Mouse (Mus musculus): Measurements from ENCODE around the gene Pxylp1. TPM values are rescaled to one million over a fixed set of nuclear protein-coding genes. Genes with fewer than 3 reads are reported as not detected.

The Pxylp1 gene
- polyA plus RNA-seq, 1 experiment: not detected

DNA sequence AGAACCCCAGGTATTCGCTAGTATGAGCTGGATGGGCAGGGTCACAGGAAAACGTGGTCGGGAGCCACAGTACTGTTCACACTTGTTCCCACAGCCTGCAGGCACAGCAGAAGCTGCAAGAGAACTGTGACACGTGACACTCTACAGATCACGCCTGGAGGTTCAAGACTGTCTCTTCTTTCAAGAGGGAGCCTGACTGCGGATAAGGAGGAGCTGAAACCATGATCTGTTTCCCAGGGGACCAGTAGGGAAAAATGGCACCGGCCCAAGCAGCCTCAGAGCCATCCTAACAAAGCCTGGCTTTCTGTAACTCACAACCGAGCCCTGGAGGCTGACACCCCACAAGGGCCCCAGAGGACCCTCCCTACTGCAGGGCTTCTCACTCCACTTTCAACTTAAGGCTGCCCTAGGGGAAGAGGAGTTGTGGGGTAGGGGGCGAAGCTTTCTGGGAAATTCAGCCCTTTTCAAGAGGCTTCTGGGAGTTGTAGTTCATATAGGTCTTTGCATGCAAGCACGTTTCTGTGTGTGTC, 97.0 kb downstream of the Pxylp1 start:
- Histone ChIP-seq H3K4me1 (ENCODE audit: control insufficient read depth, insufficient read depth, low read length) (peaks cover 7% of the 10 kb centered on the region; the same call in 1 of the 2 replicates), H3K4me3 (ENCODE audit: insufficient read depth, low read depth, low read length) (peak overlapping the region; percentile 41), H3K27ac (ENCODE audit: insufficient read depth, low read depth, low read length) (peak overlapping the region; percentile 53; the same call in 1 of the 2 replicates)
- TF ChIP-seq POLR2A (IDR thresholded peaks at IDR 0.05; ENCODE audit: insufficient read depth, low read depth, low read length) (no peak), CTCF (IDR thresholded peaks at IDR 0.05; ENCODE audit: insufficient read depth, low read depth, low read length) (no peak)
- 8% methylated on average over 10 of the region's 10 CpGs for WGBS

- no peak overlapping the region for H3K4me3 ChIP-seq (ENCODE audit: insufficient read depth, low read depth, low read length)
- no peak overlapping the region for H3K27ac ChIP-seq (ENCODE audit: insufficient read depth, low read depth, low read length)
- H3K4me1 ChIP-seq (ENCODE audit: control insufficient read depth, insufficient read depth, low read length): peaks cover 6% of the 10 kb centered on the region; the same call in 1 of the 2 replicates
- 95% methylated on average over 2 of the region's 2 CpGs for WGBS
- TF ChIP-seq CTCF (IDR thresholded peaks at IDR 0.05; ENCODE audit: insufficient read depth, low read depth, low read length) (no peak), POLR2A (IDR thresholded peaks at IDR 0.05; ENCODE audit: insufficient read depth, low read depth, low read length) (no peak)
These were observed 97.9 kb downstream of the Pxylp1 start for GRCm38 (mm10) chr9:96794601-96795000.

DNA sequence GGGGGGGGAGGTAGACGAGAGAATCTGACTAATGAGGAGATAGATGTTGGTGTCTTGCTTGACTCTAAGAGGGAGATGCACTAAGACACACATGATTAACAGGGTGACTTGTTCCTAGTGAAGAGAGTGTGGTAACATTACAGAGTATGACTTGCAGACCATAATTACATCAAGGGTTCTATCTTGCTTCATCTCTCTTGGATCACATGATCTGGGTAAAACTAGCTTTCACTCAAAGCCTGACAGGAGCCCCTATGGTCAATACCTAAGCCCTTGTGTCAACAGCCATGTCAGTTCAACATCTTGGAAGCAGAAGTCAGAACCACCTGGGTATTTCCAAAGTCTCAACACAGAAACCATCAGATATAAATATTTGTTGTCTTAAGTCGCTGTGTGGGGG, 99.9 kb downstream of the Pxylp1 start:
- H3K4me3 ChIP-seq (ENCODE audit: insufficient read depth, low read depth, low read length): no peak overlapping the region
- TF ChIP-seq POLR2A (IDR thresholded peaks at IDR 0.05; ENCODE audit: insufficient read depth, low read depth, low read length): no peak
- no peak for TF ChIP-seq CTCF (IDR thresholded peaks at IDR 0.05; ENCODE audit: insufficient read depth, low read depth, low read length)
- no peak overlapping the region for H3K27ac ChIP-seq (ENCODE audit: insufficient read depth, low read depth, low read length)
- WGBS: 83% methylated on average over 2 of the region's 2 CpGs
- H3K4me1 ChIP-seq (ENCODE audit: control insufficient read depth, insufficient read depth, low read length): peaks cover 5% of the 10 kb centered on the region; the same call in 1 of the 2 replicates

GRCm38 (mm10) chr9:96790389-96791007, 102.0 kb downstream of the Pxylp1 start:
- 65% methylated on average over 4 of the region's 4 CpGs for WGBS
- TF ChIP-seq POLR2A (IDR thresholded peaks at IDR 0.05; ENCODE audit: insufficient read depth, low read depth, low read length) (no peak), CTCF (IDR thresholded peaks at IDR 0.05; ENCODE audit: insufficient read depth, low read depth, low read length) (no peak)
- no peak overlapping the region for H3K27ac ChIP-seq (ENCODE audit: insufficient read depth, low read depth, low read length)
- H3K4me3 ChIP-seq (ENCODE audit: insufficient read depth, low read depth, low read length): no peak overlapping the region
- peaks cover 3% of the 10 kb centered on the region; the same call in 1 of the 2 replicates for H3K4me1 ChIP-seq (ENCODE audit: control insufficient read depth, insufficient read depth, low read length)

DNA sequence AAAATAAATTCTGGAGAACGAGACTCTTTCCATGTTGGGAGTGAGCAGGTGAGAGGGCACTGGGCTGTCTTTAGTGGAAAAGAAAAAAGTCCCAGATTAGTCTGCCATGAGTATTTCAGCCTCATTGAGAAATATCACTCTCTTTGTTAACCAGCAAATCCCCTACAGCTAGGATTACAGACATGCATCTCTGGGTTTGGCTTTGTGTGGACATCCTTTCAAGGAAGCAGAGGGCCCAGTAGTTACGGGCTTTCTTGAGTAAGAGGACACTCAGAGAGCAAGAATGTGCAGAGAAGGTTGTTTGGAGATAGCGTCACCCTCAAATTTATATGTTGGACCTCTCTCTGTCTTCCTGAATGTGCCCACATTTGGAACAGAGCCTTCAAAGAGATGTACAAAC, 102.6 kb downstream of the Pxylp1 start:
- WGBS: 85% methylated on average over 3 of the region's 3 CpGs
- no peaks in the 10 kb centered on the region for H3K4me1 ChIP-seq (ENCODE audit: control insufficient read depth, insufficient read depth, low read length)
- no peak overlapping the region for H3K27ac ChIP-seq (ENCODE audit: insufficient read depth, low read depth, low read length)
- no peak overlapping the region for H3K4me3 ChIP-seq (ENCODE audit: insufficient read depth, low read depth, low read length)
- TF ChIP-seq POLR2A (IDR thresholded peaks at IDR 0.05; ENCODE audit: insufficient read depth, low read depth, low read length): no peak
- no peak for TF ChIP-seq CTCF (IDR thresholded peaks at IDR 0.05; ENCODE audit: insufficient read depth, low read depth, low read length)

DNA sequence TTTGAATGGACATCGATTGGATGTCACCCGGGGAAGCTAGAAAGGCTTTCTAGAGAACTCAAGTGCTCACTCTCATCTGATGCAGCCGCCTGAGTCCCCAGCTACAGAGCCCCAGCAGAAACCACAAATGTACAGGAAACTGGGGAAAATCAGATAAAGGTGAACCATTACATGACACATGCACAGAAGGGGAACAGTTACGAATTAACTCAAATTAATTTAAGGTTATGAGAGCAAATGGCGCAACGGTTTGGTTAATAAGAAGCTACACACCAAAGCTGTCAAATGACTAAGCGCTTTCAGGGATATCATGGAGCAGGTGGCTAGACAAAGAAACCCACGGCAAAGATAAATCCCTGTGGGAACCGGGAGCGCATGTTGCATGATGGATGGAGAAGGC, 104.7 kb downstream of the Pxylp1 start:
- TF ChIP-seq CTCF (IDR thresholded peaks at IDR 0.05; ENCODE audit: insufficient read depth, low read depth, low read length) (no peak), POLR2A (IDR thresholded peaks at IDR 0.05; ENCODE audit: insufficient read depth, low read depth, low read length) (no peak)
- Histone ChIP-seq H3K4me3 (ENCODE audit: insufficient read depth, low read depth, low read length) (no peak overlapping the region), H3K4me1 (ENCODE audit: control insufficient read depth, insufficient read depth, low read length) (peaks cover 3% of the 10 kb centered on the region; the same call in 1 of the 2 replicates), H3K27ac (ENCODE audit: insufficient read depth, low read depth, low read length) (no peak overlapping the region)
- WGBS: 84% methylated on average over 10 of the region's 10 CpGs

DNA sequence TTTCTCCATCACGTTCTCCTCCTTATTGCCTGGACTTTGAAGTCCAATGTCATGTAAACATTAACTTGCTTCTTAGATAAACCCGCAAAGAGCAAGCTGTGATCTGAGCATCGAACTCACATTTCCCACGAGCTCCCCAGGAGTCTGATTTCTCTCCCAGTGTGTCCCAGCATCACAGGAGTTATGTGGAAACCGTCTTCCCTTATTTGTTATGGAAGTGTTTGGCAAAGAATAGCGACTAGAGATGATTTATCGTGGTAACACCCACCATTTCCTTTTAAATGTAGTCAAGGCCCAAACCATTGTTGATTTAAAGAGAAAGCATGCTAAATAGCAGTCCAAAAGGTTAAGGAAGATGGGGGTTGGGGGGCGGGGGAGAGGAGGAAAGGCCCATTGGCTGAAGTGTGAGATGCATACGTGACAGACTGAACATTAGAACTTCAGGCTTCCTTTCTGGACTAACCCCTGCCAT, 106.6 kb downstream of the Pxylp1 start:
- H3K4me1 ChIP-seq (ENCODE audit: control insufficient read depth, insufficient read depth, low read length): peaks cover 10% of the 10 kb centered on the region
- WGBS: 74% methylated on average over 9 of the region's 9 CpGs

GRCm38 (mm10) chr9:96785187-96785586, 107.3 kb downstream of the Pxylp1 start:
- no peak overlapping the region for H3K4me3 ChIP-seq (ENCODE audit: insufficient read depth, low read depth, low read length)
- whole genome bisulfite sequencing: 75% methylated on average over 3 of the region's 3 CpGs
- H3K4me1 ChIP-seq (ENCODE audit: control insufficient read depth, insufficient read depth, low read length): peaks cover 10% of the 10 kb centered on the region
- TF ChIP-seq CTCF (IDR thresholded peaks at IDR 0.05; ENCODE audit: insufficient read depth, low read depth, low read length) (no peak), POLR2A (IDR thresholded peaks at IDR 0.05; ENCODE audit: insufficient read depth, low read depth, low read length) (no peak)
- H3K27ac ChIP-seq (ENCODE audit: insufficient read depth, low read depth, low read length): no peak overlapping the region

More for the DNA sequence above, 106.6 kb downstream of the Pxylp1 start:
- no peak overlapping the region for H3K4me3 ChIP-seq (ENCODE audit: insufficient read depth, low read depth, low read length)
- no peak overlapping the region for H3K27ac ChIP-seq (ENCODE audit: insufficient read depth, low read depth, low read length)
- TF ChIP-seq CTCF (IDR thresholded peaks at IDR 0.05; ENCODE audit: insufficient read depth, low read depth, low read length) (no peak), POLR2A (IDR thresholded peaks at IDR 0.05; ENCODE audit: insufficient read depth, low read depth, low read length) (no peak)

- peaks cover 10% of the 10 kb centered on the region for H3K4me1 ChIP-seq (ENCODE audit: control insufficient read depth, insufficient read depth, low read length)
- no peak overlapping the region for H3K4me3 ChIP-seq (ENCODE audit: insufficient read depth, low read depth, low read length)
- no peak overlapping the region for H3K27ac ChIP-seq (ENCODE audit: insufficient read depth, low read depth, low read length)
- 89% methylated on average over 9 of the region's 9 CpGs for WGBS
- TF ChIP-seq POLR2A (IDR thresholded peaks at IDR 0.05; ENCODE audit: insufficient read depth, low read depth, low read length) (no peak), CTCF (IDR thresholded peaks at IDR 0.05; ENCODE audit: insufficient read depth, low read depth, low read length) (no peak)
These were observed 108.8 kb downstream of the Pxylp1 start for GRCm38 (mm10) chr9:96783667-96784066.

Data from olfactory bulb, adult 2 months (tissue).